Mouse (Mus musculus) lung, embryonic 15.5 days (tissue): ENCODE results near the gene Cmpk1. TPM values are rescaled to one million over a fixed set of nuclear protein-coding genes. Genes with fewer than 3 reads are reported as not detected.

Experiments
- ATAC-seq: fragments of 200-750 bp; cut with Nextera tagmentation; 2 replicates; pipeline ENCODE4 v1.8.0; 2017; ENCODE audit warnings: moderate number of reproducible peaks, borderline replicate concordance; ENCODE audit not compliant: low FRiP score, low TSS enrichment; ENCODE audit errors: extremely low read depth
- H3K27ac ChIP-seq: fragments of 300-500 bp; sonication (generic); 2 replicates; pipeline ENCODE4 v1.5.1; 2015; ENCODE audit warnings: moderate library complexity, mild to moderate bottlenecking, inconsistent platforms
- H3K27me3 ChIP-seq: fragments of 300-500 bp; sonication (generic); 2 replicates; pipeline ENCODE4 v1.6.1; 2015; ENCODE audit warnings: inconsistent platforms
- H3K36me3 ChIP-seq: fragments of 300-500 bp; sonication (generic); 2 replicates; pipeline ENCODE4 v1.6.1; 2015; ENCODE audit warnings: inconsistent platforms
- H3K4me1 ChIP-seq: fragments of 300-500 bp; sonication (generic); 2 replicates; pipeline ENCODE4 v1.6.1; 2015; ENCODE audit warnings: inconsistent platforms
- H3K4me2 ChIP-seq: fragments of 300-500 bp; sonication (generic); 2 replicates; pipeline ENCODE4 v1.6.1; 2015; ENCODE audit warnings: inconsistent platforms, mild to moderate bottlenecking, moderate library complexity
- H3K4me3 ChIP-seq: fragments of 300-500 bp; sonication (generic); 2 replicates; pipeline ENCODE4 v1.5.1; 2015; ENCODE audit warnings: mild to moderate bottlenecking, inconsistent platforms
- H3K9ac ChIP-seq: fragments of 300-500 bp; sonication (generic); 2 replicates; pipeline ENCODE4 v1.6.1; 2015; ENCODE audit warnings: inconsistent platforms
- H3K9me3 ChIP-seq: fragments of 300-500 bp; sonication (generic); 2 replicates; pipeline ENCODE4 v1.6.1; 2016; ENCODE audit warnings: inconsistent platforms
- WGBS: fragments of 180-500 bp; shearing (Covaris S2); methylation state at CpG from one replicate; pipeline ENCODE4 v1.1.7; 2015; 5-methylcytosine and 5-hydroxymethylcytosine counted together
- polyA plus RNA-seq: library from polyadenylated mRNA; unstranded; fragments of >200 nt; fragmentation: Nextera tagmentation; extraction: Ambion mirVana; gene quantifications from 2 replicates; pipeline ENCODE4 v1.2.1, GENCODE M21; 2015

Cmpk1 gene
- 106 and 113 TPM in 2 replicates for polyA plus RNA-seq

DNA sequence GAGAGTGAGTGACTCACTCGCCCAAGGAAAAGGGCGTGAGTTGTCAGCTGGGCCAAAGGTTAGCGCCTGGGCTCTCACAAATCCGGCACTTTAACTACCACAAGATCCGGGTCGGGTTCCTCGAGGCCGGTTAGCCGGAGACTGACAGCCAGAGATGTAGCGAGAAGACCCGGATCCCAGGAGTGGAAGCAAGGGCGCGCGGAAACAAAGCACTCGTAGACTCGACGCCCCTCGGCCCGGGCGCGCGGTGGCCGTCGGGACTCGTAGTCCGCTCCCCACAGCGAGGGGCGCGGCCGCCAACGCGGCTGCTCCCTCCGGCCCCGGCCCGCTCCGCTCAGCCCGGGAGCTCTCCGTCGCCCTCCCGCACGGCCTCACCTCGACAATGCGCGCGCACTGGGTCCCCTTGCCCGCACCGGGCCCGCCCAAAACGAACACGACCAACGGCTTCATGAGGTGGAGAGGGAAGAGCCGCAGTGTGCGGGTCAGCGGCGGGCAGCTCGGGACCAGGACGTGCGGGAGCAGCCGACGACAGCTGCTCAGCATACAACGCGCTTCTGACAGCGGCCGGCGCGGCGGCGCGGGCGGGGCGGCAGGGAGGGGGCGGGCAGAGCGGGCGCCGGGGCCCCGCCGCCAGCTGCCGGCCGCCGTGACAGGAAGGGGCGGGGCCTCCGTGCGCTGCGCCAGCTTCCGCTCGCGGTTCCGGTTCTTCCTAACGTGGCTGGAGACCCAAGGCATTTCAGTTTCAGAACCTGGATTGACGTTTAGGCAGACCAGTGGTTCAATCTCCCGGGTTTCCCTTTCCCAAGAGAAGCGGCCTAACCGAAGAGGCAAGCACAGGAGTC, at the start of gene Cmpk1:
Gene Cmpk1 (minus strand): TSS at position 651 of the 842 bp plus-strand sequence.
- Histone ChIP-seq H3K4me2 (peak within 1 kb of the TSS; percentile 77), H3K4me3 (peak within 1 kb of the TSS; percentile 97), H3K27ac (peak within 1 kb of the TSS; percentile 100), H3K27me3 (no peaks in the 10 kb centered on the region; the same call in 1 of the 2 replicates), H3K36me3 (no peaks in the 10 kb centered on the region), H3K4me1 (peaks cover 14% of the 10 kb centered on the region; the same call in 1 of the 2 replicates), H3K9me3 (no peaks in the 10 kb centered on the region), H3K9ac (peak within 1 kb of the TSS; percentile 93)
- peak; percentile 97 for ATAC-seq
- under 1% methylated on average over 80 of the region's 93 CpGs for WGBS

DNA sequence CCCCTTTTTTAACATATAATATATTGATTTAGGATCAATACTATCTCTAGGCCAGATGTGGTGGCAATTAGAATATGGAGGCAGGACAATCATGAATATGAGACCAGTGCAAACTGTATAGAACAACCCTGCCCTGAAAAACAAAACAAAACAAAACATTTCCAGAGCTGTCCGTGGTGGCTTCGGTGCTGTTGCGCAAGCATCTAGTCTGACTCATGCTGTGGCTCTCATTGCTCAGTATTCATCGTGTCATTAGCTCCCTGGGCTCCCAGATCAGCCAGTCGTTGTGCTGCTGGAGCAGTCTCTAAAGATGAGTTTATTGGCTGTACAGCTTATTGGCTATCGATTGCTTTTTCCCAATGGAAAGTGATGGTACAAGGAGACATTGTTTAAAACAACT, 48.0 kb upstream of the Cmpk1 start:
- no peak overlapping the region for H3K4me3 ChIP-seq
- WGBS = 73% methylated on average over 6 of the region's 6 CpGs
- no peak overlapping the region for H3K9ac ChIP-seq
- no peaks in the 10 kb centered on the region for H3K9me3 ChIP-seq
- H3K36me3 ChIP-seq = peaks cover 40% of the 10 kb centered on the region
- ATAC-seq = no peak
- no peak overlapping the region for H3K4me2 ChIP-seq
- H3K27me3 ChIP-seq = no peaks in the 10 kb centered on the region
- no peak overlapping the region for H3K27ac ChIP-seq
- no peaks in the 10 kb centered on the region for H3K4me1 ChIP-seq

GRCm38 (mm10) chr4:115019997-115020396, 33.0 kb upstream of the Cmpk1 start:
- peaks cover 71% of the 10 kb centered on the region for H3K36me3 ChIP-seq
- no peak for ATAC-seq
- H3K4me1 ChIP-seq = no peaks in the 10 kb centered on the region
- no peak overlapping the region for H3K27ac ChIP-seq
- H3K9ac ChIP-seq = no peak overlapping the region
- H3K4me2 ChIP-seq = no peak overlapping the region
- H3K9me3 ChIP-seq = no peaks in the 10 kb centered on the region
- no peak overlapping the region for H3K4me3 ChIP-seq
- no peaks in the 10 kb centered on the region for H3K27me3 ChIP-seq
- WGBS = 88% methylated on average over 3 of the region's 3 CpGs

GRCm38 (mm10) chr4:115014276-115014675, 27.2 kb upstream of the Cmpk1 start:
- H3K4me3 ChIP-seq = no peak overlapping the region
- H3K9ac ChIP-seq = no peak overlapping the region
- H3K4me1 ChIP-seq = no peaks in the 10 kb centered on the region
- 95% methylated on average over 3 of the region's 3 CpGs for WGBS
- peaks cover 63% of the 10 kb centered on the region for H3K36me3 ChIP-seq
- H3K27ac ChIP-seq = no peak overlapping the region
- ATAC-seq = no peak
- H3K27me3 ChIP-seq = no peaks in the 10 kb centered on the region
- no peak overlapping the region for H3K4me2 ChIP-seq
- H3K9me3 ChIP-seq = no peaks in the 10 kb centered on the region

DNA sequence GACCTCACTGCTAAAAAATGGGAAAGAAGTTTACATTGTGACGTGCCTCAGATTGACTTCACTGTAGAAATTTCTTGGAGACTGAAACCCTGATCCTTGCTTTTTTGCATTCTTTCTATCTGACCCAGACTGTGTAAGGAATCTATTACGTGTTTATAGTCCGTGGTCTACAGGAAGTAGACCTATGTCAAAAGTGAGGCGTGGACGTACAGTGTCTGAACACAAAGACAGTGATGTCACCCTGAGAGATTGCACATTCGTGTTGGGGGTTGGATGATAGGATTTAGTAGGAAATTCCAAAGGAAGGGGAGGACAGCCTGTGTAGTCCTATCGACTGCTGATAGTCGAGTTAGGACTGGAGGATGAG, 13.4 kb upstream of the Cmpk1 start:
- Histone ChIP-seq H3K4me1 (peaks cover 16% of the 10 kb centered on the region), H3K36me3 (peaks cover 20% of the 10 kb centered on the region), H3K9me3 (no peaks in the 10 kb centered on the region), H3K4me2 (peak overlapping the region; percentile 66), H3K27me3 (no peaks in the 10 kb centered on the region), H3K4me3 (peak overlapping the region; percentile 57), H3K27ac (peak overlapping the region; percentile 68), H3K9ac (peak overlapping the region; percentile 63)
- under 1% methylated on average over 8 of the region's 8 CpGs for WGBS
- ATAC-seq = peak; percentile 27; the same call in 1 of the 2 replicates

DNA sequence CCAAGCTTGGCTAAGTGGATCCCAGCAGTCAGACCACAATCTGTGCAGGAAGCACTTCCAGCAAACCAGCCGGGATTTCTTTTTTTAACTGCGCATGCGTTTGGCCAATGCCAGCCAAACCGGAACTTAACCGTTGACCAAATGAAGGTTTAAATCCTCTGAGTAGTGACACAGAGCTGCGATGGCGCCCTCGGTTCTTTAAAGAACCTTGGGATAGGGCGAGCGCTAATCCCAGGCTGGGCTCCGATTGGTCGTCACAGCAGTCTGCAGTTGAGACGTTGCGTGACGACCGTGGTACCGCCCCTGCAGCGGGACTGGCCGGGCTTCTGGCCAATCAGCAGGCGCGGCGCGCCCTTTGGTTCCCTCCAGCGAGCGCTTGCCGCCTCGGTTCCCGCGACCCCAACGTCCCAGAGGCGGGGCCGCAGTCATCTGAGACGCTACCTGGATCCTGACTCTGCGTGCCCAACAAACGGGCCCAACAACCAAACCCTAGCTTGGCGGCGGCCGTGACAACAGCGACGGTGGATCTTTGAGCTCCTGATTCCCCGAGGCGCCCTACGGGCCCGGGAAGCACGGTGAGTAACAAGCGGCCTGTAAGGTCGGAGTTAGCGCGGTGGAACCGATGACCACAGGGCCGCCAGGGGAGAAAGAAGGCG, 12.9 kb upstream of the Cmpk1 start, which contains the start of gene Stil:
Gene Stil (plus strand): TSS at position 387 of the 656 bp plus-strand sequence.
- no peaks in the 10 kb centered on the region for H3K9me3 ChIP-seq
- peaks cover 16% of the 10 kb centered on the region for H3K4me1 ChIP-seq
- peaks cover 15% of the 10 kb centered on the region for H3K36me3 ChIP-seq
- peak within 1 kb of the TSS; percentile 98 for H3K27ac ChIP-seq
- peak within 1 kb of the TSS; percentile 66 for H3K4me2 ChIP-seq
- 0% methylated on average over 52 of the region's 52 CpGs for WGBS
- no peaks in the 10 kb centered on the region for H3K27me3 ChIP-seq
- peak; percentile 100 for ATAC-seq
- peak within 1 kb of the TSS; percentile 65 for H3K9ac ChIP-seq
- H3K4me3 ChIP-seq = peak within 1 kb of the TSS; percentile 57

DNA sequence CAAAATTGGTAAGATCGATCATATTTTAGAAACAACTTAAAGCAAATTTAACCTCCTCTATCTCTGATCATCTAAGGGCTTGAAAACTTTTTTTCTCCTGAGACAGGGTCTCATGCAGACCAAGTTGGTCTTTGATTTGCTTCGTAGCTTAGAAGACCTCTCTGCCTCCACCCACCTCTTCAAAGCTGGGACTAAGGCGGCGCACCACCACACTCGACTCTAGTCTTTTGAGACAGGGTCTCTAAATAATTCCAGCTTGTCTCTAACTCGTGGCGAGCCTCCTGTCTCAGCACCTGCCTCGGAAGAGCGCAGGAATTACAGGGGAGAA, 12.4 kb upstream of the Cmpk1 start:
- Histone ChIP-seq H3K9ac (peak overlapping the region; percentile 65), H3K4me2 (peak overlapping the region; percentile 66), H3K27me3 (no peaks in the 10 kb centered on the region), H3K4me3 (peak overlapping the region; percentile 57), H3K4me1 (peaks cover 16% of the 10 kb centered on the region), H3K36me3 (peaks cover 12% of the 10 kb centered on the region; the same call in 1 of the 2 replicates), H3K9me3 (no peaks in the 10 kb centered on the region), H3K27ac (peak overlapping the region; percentile 98)
- 6% methylated on average over 9 of the region's 9 CpGs for WGBS
- ATAC-seq = peak; percentile 17; the same call in 1 of the 2 replicates

GRCm38 (mm10) chr4:114997051-114997450, 10.0 kb upstream of the Cmpk1 start:
- no peak for ATAC-seq
- H3K27ac ChIP-seq = no peak overlapping the region
- no peak overlapping the region for H3K4me2 ChIP-seq
- no peaks in the 10 kb centered on the region for H3K27me3 ChIP-seq
- H3K36me3 ChIP-seq = no peaks in the 10 kb centered on the region
- no peaks in the 10 kb centered on the region for H3K9me3 ChIP-seq
- no peak overlapping the region for H3K9ac ChIP-seq
- no peak overlapping the region for H3K4me3 ChIP-seq
- 49% methylated on average over 3 of the region's 3 CpGs for WGBS
- H3K4me1 ChIP-seq = peaks cover 16% of the 10 kb centered on the region

- Histone ChIP-seq H3K4me2 (no peak overlapping the region), H3K4me3 (no peak overlapping the region), H3K9ac (no peak overlapping the region), H3K4me1 (0 out of 2 replicates have a peak, but pooled peaks cover 1% of the 10 kb centered on the region), H3K36me3 (no peaks in the 10 kb centered on the region), H3K27ac (no peak overlapping the region), H3K27me3 (no peaks in the 10 kb centered on the region; the same call in 1 of the 2 replicates), H3K9me3 (no peaks in the 10 kb centered on the region)
- WGBS = 82% methylated on average over 3 of the region's 3 CpGs
- ATAC-seq = no peak
These were observed 7.2 kb upstream of the Cmpk1 start for GRCm38 (mm10) chr4:114994218-114994617.

DNA sequence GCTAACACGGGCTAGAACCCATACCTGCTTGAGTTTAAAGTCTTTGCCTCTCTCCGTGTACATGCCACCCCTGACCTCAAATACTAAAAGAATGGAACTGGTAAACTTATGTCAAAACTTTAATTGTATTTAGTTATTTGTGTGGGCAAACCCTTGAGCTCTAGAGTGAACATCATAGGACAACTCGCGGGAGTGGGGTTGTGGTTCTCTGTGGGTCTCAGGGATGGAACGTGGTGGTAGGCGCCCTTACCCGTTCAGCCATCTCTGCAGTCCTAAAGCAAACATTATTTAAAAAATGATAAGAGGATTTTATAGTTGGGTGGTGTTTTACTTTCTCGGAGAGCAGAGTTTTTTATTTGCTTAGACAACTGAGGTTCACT, 840 bp downstream of the Cmpk1 start:
- Histone ChIP-seq H3K36me3 (no peaks in the 10 kb centered on the region), H3K9me3 (no peaks in the 10 kb centered on the region), H3K27me3 (no peaks in the 10 kb centered on the region; the same call in 1 of the 2 replicates), H3K27ac (peak overlapping the region; percentile 100), H3K9ac (peak overlapping the region; percentile 93), H3K4me2 (peak overlapping the region; percentile 77), H3K4me1 (peaks cover 14% of the 10 kb centered on the region; the same call in 1 of the 2 replicates), H3K4me3 (peak overlapping the region; percentile 97)
- peak; percentile 32; the same call in 1 of the 2 replicates for ATAC-seq
- WGBS = under 1% methylated on average over 8 of the region's 8 CpGs

GRCm38 (mm10) chr4:114983020-114983419, 4.0 kb downstream of the Cmpk1 start:
- Histone ChIP-seq H3K9me3 (no peaks in the 10 kb centered on the region), H3K27ac (no peak overlapping the region), H3K27me3 (no peaks in the 10 kb centered on the region), H3K9ac (no peak overlapping the region), H3K4me1 (peaks cover 14% of the 10 kb centered on the region; the same call in 1 of the 2 replicates), H3K4me3 (no peak overlapping the region), H3K36me3 (no peaks in the 10 kb centered on the region), H3K4me2 (no peak overlapping the region)
- 90% methylated on average over 1 of the region's 1 CpGs for WGBS
- no peak for ATAC-seq

DNA sequence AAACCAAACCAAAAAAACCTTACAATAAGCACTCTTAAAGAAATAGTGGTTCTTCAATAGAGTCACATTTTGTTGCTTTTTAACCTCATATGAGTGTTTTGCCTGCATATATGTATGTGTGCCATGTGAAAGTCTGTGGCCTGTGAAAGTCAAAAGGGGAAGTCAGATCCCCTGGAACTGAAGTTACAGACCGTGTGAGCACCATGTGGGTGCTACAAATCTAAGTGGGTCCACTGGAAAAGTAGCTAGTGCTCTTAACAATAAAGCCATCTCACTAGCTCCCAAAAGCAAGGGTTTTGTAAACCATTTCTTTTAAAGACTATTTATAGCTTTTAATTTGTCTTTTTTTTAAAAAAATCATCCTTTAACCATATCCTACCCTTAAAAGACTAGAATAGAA, 4.4 kb downstream of the Cmpk1 start:
- H3K9ac ChIP-seq = no peak overlapping the region
- no peaks in the 10 kb centered on the region for H3K9me3 ChIP-seq
- no peak overlapping the region for H3K4me3 ChIP-seq
- no peaks in the 10 kb centered on the region for H3K27me3 ChIP-seq
- H3K36me3 ChIP-seq = no peaks in the 10 kb centered on the region
- no peak overlapping the region for H3K4me2 ChIP-seq
- ATAC-seq = no peak
- 97% methylated on average over 1 of the region's 1 CpGs for WGBS
- H3K4me1 ChIP-seq = peaks cover 12% of the 10 kb centered on the region; the same call in 1 of the 2 replicates
- H3K27ac ChIP-seq = no peak overlapping the region
